Mouse (Mus musculus) lung, adult 18-20 months (tissue): ENCODE measurements at regions not wholly inside any gene's neighbourhood (a gene's known extent, or its start where the extent isn't known, plus 50 kb on each side); places are given as distances from the start of the nearest gene placed in this dataset.
"Not testable (repeated sequence)": the region's sequence is repeated elsewhere in the genome, so short reads cannot be mapped to it uniquely, and the experiment has no call there.

Source experiments
- DNase-seq, 2 experiments: peaks; one replicate each; pipeline ENCODE4 v3.0.0; 2022; ENCODE audit warnings: mixed read lengths in 2 of 2

DNA sequence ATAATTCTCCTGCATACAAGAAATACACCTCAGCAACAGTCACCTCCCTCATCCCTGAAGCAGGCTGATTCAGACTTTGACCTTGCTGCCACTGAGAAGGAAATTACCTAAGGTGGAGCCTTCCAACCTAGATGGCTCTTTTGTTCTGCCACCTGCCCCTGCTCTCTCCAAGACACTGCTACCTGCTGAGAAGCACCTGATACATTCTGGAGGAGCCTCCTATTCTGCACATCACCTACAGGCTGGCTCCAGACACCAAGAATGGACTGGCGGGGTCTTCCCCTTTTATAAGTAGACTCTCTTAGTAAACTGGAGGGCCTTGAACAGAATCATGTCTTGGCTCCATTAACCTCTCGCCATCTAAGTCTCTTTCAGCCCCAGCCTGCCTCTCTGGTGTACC is 1149.5 kb upstream of the 2610301B20Rik start:
- not testable (repeated sequence) for DNase-seq

- no peak for DNase-seq
These were observed 1136.6 kb upstream of the 2610301B20Rik start for GRCm38 (mm10) chr4:9737691-9738090.

- DNase-seq: no peak
These were observed 1126.8 kb upstream of the 2610301B20Rik start for GRCm38 (mm10) chr4:9747411-9747938.

GRCm38 (mm10) chr4:9748110-9748509 is 1126.2 kb upstream of the 2610301B20Rik start:
- no peak for DNase-seq

DNA sequence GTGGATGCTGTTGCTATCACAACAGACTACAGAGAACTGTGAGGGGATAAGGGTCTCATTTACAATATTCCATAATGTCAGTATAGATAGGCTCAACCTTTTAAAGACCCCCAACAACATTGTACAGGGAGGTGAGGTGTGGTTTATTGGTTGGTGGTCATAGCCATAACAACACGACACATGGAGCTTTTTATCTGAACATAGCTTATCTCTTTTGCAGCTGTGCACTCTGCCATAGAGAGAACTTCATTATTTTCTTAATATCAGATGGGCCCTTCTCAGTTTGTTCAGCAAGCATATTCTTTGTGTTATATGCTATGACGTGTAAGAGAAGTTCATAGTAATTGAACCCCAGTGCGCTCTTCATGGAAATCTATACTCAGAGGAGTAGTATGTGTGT is 1124.4 kb upstream of the 2610301B20Rik start:
- no peak for DNase-seq

DNA sequence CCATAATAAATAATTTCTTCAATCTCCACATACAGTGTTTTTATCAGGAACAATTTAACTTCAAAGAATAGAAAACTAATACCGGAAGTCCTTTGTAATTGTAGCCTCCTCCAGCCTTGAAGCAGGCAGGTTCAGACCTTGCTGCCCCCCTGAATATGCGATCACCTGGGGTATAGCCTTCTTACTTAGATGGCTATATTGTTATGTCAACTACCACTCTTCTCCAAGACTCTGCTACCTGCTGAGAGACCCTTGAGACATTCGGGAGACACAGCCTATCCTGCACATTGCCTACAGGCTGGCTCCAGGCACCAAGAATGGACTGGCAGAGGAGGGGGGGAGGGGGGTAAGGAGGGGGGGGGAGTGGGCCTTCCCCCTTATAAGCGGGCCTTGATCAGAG is 1123.9 kb upstream of the 2610301B20Rik start:
- DNase-seq: no peak

DNA sequence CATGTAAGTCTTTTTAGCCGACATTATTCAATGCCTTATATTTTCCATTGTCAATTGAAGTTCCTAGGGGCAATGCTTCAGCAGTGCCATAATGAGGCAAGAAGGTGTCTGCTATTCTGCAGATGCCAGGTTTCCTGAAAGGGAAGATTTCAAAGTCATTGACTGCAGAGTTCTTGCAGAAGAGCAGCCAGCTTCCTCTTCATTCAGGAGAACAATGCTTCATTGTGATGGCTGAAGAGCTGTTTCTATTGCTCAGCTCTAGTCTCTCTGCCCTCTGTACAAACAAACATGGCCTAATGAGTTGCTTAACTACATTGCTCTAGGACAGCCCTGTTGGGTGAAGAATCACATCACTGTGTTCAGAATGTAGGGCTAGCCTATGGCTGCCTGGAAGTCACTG is 1111.0 kb upstream of the 2610301B20Rik start:
- no peak for DNase-seq

DNA sequence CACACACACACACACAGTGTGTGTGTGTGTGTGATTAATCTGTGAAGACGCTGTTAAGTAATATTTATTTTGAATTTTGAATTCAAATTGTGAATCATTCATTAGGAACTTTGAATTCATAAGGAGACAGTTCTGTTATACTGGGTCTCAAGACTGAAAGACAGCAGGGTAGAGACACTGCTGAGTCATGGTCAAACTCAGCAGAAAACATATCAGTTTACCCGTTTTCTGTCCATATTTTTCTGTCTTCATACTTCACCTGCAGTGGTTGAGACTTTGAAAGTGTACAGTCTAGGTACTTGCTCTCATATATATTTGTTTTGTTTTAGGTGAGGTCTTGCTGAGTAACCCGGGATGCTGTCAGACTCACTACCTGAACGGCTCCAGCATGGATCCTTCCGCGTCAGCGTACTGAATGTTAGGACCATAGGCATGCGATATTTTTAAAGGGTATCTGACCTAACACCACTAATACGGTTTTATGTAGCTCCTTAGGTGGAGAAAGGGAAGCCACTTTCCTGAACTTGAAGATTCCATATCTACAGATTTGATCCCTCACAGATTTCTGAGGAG is 1104.6 kb upstream of the 2610301B20Rik start:
- DNase-seq: no peak

- DNase-seq: peak; percentile 46 to 52
These were observed 1103.8 kb upstream of the 2610301B20Rik start for GRCm38 (mm10) chr4:9770372-9771102.

GRCm38 (mm10) chr4:9771103-9771474 is 1103.2 kb upstream of the 2610301B20Rik start:
- DNase-seq: no peak

- DNase-seq: no peak
These were observed 1095.9 kb upstream of the 2610301B20Rik start for GRCm38 (mm10) chr4:9778391-9778790.

DNA sequence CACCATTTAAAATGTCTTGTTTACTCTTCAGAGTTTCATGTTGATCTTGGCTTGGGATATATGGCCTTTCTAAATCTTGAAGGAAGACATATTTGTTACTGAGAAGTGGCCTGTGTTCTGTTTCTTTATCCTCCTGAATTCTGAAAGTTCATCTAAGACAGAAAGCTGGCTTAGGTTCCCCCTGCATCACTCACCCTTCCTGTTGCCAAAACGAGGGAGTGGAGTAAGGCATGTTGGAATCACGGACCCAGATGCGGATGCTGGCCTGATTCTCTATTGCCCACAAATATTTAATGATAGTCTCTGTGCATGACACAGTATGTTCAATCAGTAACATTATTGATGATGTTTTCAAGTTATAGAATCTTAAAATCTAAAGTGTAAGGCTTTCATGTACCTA is 1094.7 kb upstream of the 2610301B20Rik start:
- DNase-seq: no peak

- peak; percentile 39 to 56 for DNase-seq
These were observed 1094.1 kb upstream of the 2610301B20Rik start for GRCm38 (mm10) chr4:9780179-9780578.

GRCm38 (mm10) chr4:9781318-9781717 is 1093.0 kb upstream of the 2610301B20Rik start:
- no peak for DNase-seq

GRCm38 (mm10) chr4:9787795-9788365 is 1086.4 kb upstream of the 2610301B20Rik start:
- DNase-seq: no peak

GRCm38 (mm10) chr4:9790478-9790877 is 1083.8 kb upstream of the 2610301B20Rik start:
- DNase-seq: peak in 1 of 2 experiments; percentile 7
